Mouse (Mus musculus): ENCODE data around the gene Wnt3.

DNA sequence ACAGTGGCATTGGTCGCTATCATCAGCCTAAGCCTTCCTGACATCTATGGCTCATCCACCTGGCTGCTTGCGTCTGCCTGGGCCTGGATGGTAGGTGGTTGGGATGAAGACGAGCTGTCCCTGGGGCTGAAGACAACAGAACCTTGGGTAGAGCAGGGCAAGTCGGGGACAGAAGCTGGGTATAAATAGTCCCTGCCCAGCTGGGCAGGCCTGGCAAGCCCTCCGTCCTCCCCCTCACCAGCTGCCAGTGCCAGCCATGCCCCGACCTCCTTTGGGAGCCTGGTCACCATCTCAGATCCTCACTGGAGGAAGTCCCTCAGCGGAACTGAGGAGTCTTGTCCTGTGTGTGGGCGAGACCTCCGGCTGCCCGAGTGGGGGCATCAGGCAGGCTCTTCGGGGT, 30.2 kb downstream of the Wnt3 start:
- TF ChIP-seq GATA1 (IDR thresholded peaks at IDR 0.05; ENCODE audit: borderline replicate concordance, low read length) (no peak), FLI1 (IDR thresholded peaks at IDR 0.05; ENCODE audit: low read length) (no peak)

Data from megakaryocyte, embryonic 14.5 days (primary cell).